Mouse (Mus musculus) kidney, embryonic 16.5 days (tissue): ENCODE data around the gene Sh3gl3. TPM values are rescaled to one million over a fixed set of nuclear protein-coding genes. Genes with fewer than 3 reads are reported as not detected.
A peak's percentile ranks its signal among the peaks of the same experiment; 100 is the strongest.

Experiments
- ATAC-seq: fragments of 200-750 bp; cut with Nextera tagmentation; 2 replicates; pipeline ENCODE4 v1.8.0; 2017; ENCODE audit warnings: moderate TSS enrichment; ENCODE audit not compliant: low FRiP score, low TSS enrichment
- H3K27ac ChIP-seq: fragments of 300-500 bp; sonication (generic); 2 replicates; pipeline ENCODE4 v1.5.1; 2014; ENCODE audit warnings: low read length
- H3K27me3 ChIP-seq: fragments of 300-500 bp; sonication (generic); 2 replicates; pipeline ENCODE4 v1.6.1; 2014; ENCODE audit warnings: low read length, control low read depth, mixed read lengths; ENCODE audit not compliant: insufficient read depth
- H3K36me3 ChIP-seq: fragments of 300-500 bp; sonication (generic); 2 replicates; pipeline ENCODE4 v1.6.1; 2014; ENCODE audit warnings: low read length, control low read depth, mixed read lengths; ENCODE audit not compliant: insufficient read depth
- H3K4me1 ChIP-seq: fragments of 300-500 bp; sonication (generic); 2 replicates; pipeline ENCODE4 v1.6.1; 2014; ENCODE audit warnings: low read length, control low read depth, mixed read lengths; ENCODE audit not compliant: insufficient read depth
- H3K4me2 ChIP-seq: fragments of 300-500 bp; sonication (generic); replicated peaks from 2 replicates; pipeline ENCODE4 v1.6.1; 2014; ENCODE audit warnings: low read depth, low read length
- H3K4me3 ChIP-seq: fragments of 300-500 bp; sonication (generic); 2 replicates; pipeline ENCODE4 v1.5.1; 2014; ENCODE audit warnings: mild to moderate bottlenecking, low read length
- H3K9ac ChIP-seq: fragments of 300-500 bp; sonication (generic); replicated peaks from 2 replicates; pipeline ENCODE4 v1.6.1; 2014; ENCODE audit warnings: low read length
- H3K9me3 ChIP-seq: fragments of 300-500 bp; sonication (generic); 2 replicates; pipeline ENCODE4 v1.6.1; 2016; ENCODE audit warnings: low read length, control low read depth
- WGBS: fragments of 180-500 bp; shearing (Covaris S2); extraction: QIAGEN DNeasy Blood & Tissue Kit; methylation state at CpG from one replicate; pipeline ENCODE4 v1.1.7; 2014; 5-methylcytosine and 5-hydroxymethylcytosine counted together
- polyA plus RNA-seq: library from polyadenylated mRNA; unstranded; fragments of >200 nt; fragmentation: Nextera tagmentation; extraction: Ambion mirVana; gene quantifications from 2 replicates; pipeline ENCODE4 v1.2.1, GENCODE M21; 2015

Gene Sh3gl3
- polyA plus RNA-seq, 1 experiment from 2014 or later: 12.1 TPM

GRCm38 (mm10) chr7:82326616-82327015 is 153.0 kb downstream of the Sh3gl3 start:
- Histone ChIP-seq H3K4me1 (no peaks in the 10 kb centered on the region), H3K36me3 (no peaks in the 10 kb centered on the region), H3K27me3 (no peaks in the 10 kb centered on the region), H3K9me3 (peaks cover 3% of the 10 kb centered on the region; the same call in 1 of the 2 replicates), H3K4me2 (no peak overlapping the region), H3K4me3 (no peak overlapping the region), H3K27ac (no peak overlapping the region), H3K9ac (no peak overlapping the region)
- no peak for ATAC-seq
- 76% methylated on average over 1 of the region's 1 CpGs for WGBS

- Histone ChIP-seq H3K27me3 (no peaks in the 10 kb centered on the region), H3K4me3 (no peak overlapping the region), H3K4me1 (no peaks in the 10 kb centered on the region), H3K36me3 (no peaks in the 10 kb centered on the region), H3K9me3 (peaks cover 3% of the 10 kb centered on the region; the same call in 1 of the 2 replicates), H3K4me2 (no peak overlapping the region), H3K27ac (no peak overlapping the region), H3K9ac (no peak overlapping the region)
- WGBS: 40% methylated on average over 4 of the region's 4 CpGs
- ATAC-seq: no peak
Observed at GRCm38 (mm10) chr7:82327201-82327600, 153.6 kb downstream of the Sh3gl3 start.

GRCm38 (mm10) chr7:82327881-82328280 is 154.2 kb downstream of the Sh3gl3 start:
- no peak for ATAC-seq
- H3K36me3 ChIP-seq: no peaks in the 10 kb centered on the region
- WGBS: 60% methylated on average over 5 of the region's 5 CpGs
- H3K27me3 ChIP-seq: 0 out of 2 replicates have a peak, but pooled peaks cover 2% of the 10 kb centered on the region
- no peaks in the 10 kb centered on the region for H3K4me1 ChIP-seq
- H3K4me3 ChIP-seq: no peak overlapping the region
- H3K27ac ChIP-seq: no peak overlapping the region
- H3K4me2 ChIP-seq: no peak overlapping the region
- H3K9ac ChIP-seq: no peak overlapping the region
- H3K9me3 ChIP-seq: peaks cover 3% of the 10 kb centered on the region; the same call in 1 of the 2 replicates

GRCm38 (mm10) chr7:82329831-82330230 is 156.2 kb downstream of the Sh3gl3 start:
- H3K9ac ChIP-seq: no peak overlapping the region
- peaks cover 3% of the 10 kb centered on the region; the same call in 1 of the 2 replicates for H3K9me3 ChIP-seq
- H3K27me3 ChIP-seq: peaks cover 20% of the 10 kb centered on the region
- no peaks in the 10 kb centered on the region for H3K36me3 ChIP-seq
- H3K4me2 ChIP-seq: no peak overlapping the region
- H3K27ac ChIP-seq: no peak overlapping the region
- ATAC-seq: no peak
- WGBS: 61% methylated on average over 4 of the region's 4 CpGs
- no peak overlapping the region for H3K4me3 ChIP-seq
- H3K4me1 ChIP-seq: no peaks in the 10 kb centered on the region

- H3K9ac ChIP-seq: no peak overlapping the region
- no peak for ATAC-seq
Observed at GRCm38 (mm10) chr7:82330860-82331259, 157.2 kb downstream of the Sh3gl3 start.

GRCm38 (mm10) chr7:82334000-82334399 is 160.4 kb downstream of the Sh3gl3 start:
- WGBS: 72% methylated on average over 1 of the region's 1 CpGs
- Histone ChIP-seq H3K36me3 (no peaks in the 10 kb centered on the region), H3K9ac (no peak overlapping the region), H3K27ac (no peak overlapping the region), H3K4me2 (no peak overlapping the region), H3K4me1 (peaks cover 14% of the 10 kb centered on the region), H3K9me3 (peaks cover 3% of the 10 kb centered on the region; the same call in 1 of the 2 replicates), H3K27me3 (peaks cover 55% of the 10 kb centered on the region), H3K4me3 (no peak overlapping the region)
- ATAC-seq: no peak

More at GRCm38 (mm10) chr7:82330860-82331259, 157.2 kb downstream of the Sh3gl3 start:
- no peak overlapping the region for H3K4me2 ChIP-seq
- 66% methylated on average over 6 of the region's 6 CpGs for WGBS
- H3K27ac ChIP-seq: no peak overlapping the region
- H3K4me3 ChIP-seq: no peak overlapping the region
- no peaks in the 10 kb centered on the region for H3K36me3 ChIP-seq
- peaks cover 7% of the 10 kb centered on the region for H3K4me1 ChIP-seq
- H3K9me3 ChIP-seq: peaks cover 3% of the 10 kb centered on the region; the same call in 1 of the 2 replicates
- H3K27me3 ChIP-seq: peaks cover 31% of the 10 kb centered on the region

- no peak within 1 kb of the TSS for H3K27ac ChIP-seq
- peak within 1 kb of the TSS; percentile 84 for H3K4me2 ChIP-seq
- no peaks in the 10 kb centered on the region for H3K36me3 ChIP-seq
- peaks cover 14% of the 10 kb centered on the region for H3K4me1 ChIP-seq
- peak within 1 kb of the TSS; percentile 19; the same call in 1 of the 2 replicates for H3K9ac ChIP-seq
- H3K4me3 ChIP-seq: peak within 1 kb of the TSS; percentile 53
- peaks cover 55% of the 10 kb centered on the region for H3K27me3 ChIP-seq
- WGBS: under 1% methylated on average over 74 of the region's 95 CpGs
- peaks cover 3% of the 10 kb centered on the region; the same call in 1 of the 2 replicates for H3K9me3 ChIP-seq
- peak; percentile 59 for ATAC-seq
Observed at GRCm38 (mm10) chr7:82335211-82336121, 161.8 kb downstream of the Sh3gl3 start, which contains the start of gene Adamtsl3. TSS of gene Adamtsl3 (plus strand) at chr7:82335694.

GRCm38 (mm10) chr7:82336132-82336531 is 162.5 kb downstream of the Sh3gl3 start:
- Histone ChIP-seq H3K27me3 (peaks cover 55% of the 10 kb centered on the region), H3K4me2 (peak overlapping the region; percentile 84), H3K9me3 (peaks cover 3% of the 10 kb centered on the region; the same call in 1 of the 2 replicates), H3K9ac (no peak overlapping the region; the same call in 1 of the 2 replicates), H3K36me3 (no peaks in the 10 kb centered on the region), H3K4me3 (peak overlapping the region; percentile 53), H3K4me1 (peaks cover 14% of the 10 kb centered on the region), H3K27ac (no peak overlapping the region)
- WGBS: under 1% methylated on average over 34 of the region's 34 CpGs
- ATAC-seq: peak; percentile 75

GRCm38 (mm10) chr7:82338121-82338520 is 164.5 kb downstream of the Sh3gl3 start:
- no peak overlapping the region for H3K9ac ChIP-seq
- H3K4me3 ChIP-seq: no peak overlapping the region
- no peak overlapping the region for H3K27ac ChIP-seq
- H3K36me3 ChIP-seq: no peaks in the 10 kb centered on the region
- WGBS: 77% methylated on average over 9 of the region's 9 CpGs
- no peak for ATAC-seq
- H3K4me2 ChIP-seq: no peak overlapping the region
- peaks cover 3% of the 10 kb centered on the region; the same call in 1 of the 2 replicates for H3K9me3 ChIP-seq
- H3K4me1 ChIP-seq: peaks cover 23% of the 10 kb centered on the region
- H3K27me3 ChIP-seq: peaks cover 51% of the 10 kb centered on the region
